Mouse (Mus musculus) liver, adult (tissue): ENCODE measurements at regions not wholly inside any gene's neighbourhood (a gene's known extent, or its start where the extent isn't known, plus 50 kb on each side); places are given as distances from the start of the nearest gene placed in this dataset.

ENCODE experiments used
- GATA4 ChIP-seq: IDR thresholded peaks from 2 replicates; pipeline ENCODE4 v1.6.1; 2014; ENCODE audit warnings: mild to moderate bottlenecking, low read length; ENCODE audit not compliant: insufficient replicate concordance

DNA sequence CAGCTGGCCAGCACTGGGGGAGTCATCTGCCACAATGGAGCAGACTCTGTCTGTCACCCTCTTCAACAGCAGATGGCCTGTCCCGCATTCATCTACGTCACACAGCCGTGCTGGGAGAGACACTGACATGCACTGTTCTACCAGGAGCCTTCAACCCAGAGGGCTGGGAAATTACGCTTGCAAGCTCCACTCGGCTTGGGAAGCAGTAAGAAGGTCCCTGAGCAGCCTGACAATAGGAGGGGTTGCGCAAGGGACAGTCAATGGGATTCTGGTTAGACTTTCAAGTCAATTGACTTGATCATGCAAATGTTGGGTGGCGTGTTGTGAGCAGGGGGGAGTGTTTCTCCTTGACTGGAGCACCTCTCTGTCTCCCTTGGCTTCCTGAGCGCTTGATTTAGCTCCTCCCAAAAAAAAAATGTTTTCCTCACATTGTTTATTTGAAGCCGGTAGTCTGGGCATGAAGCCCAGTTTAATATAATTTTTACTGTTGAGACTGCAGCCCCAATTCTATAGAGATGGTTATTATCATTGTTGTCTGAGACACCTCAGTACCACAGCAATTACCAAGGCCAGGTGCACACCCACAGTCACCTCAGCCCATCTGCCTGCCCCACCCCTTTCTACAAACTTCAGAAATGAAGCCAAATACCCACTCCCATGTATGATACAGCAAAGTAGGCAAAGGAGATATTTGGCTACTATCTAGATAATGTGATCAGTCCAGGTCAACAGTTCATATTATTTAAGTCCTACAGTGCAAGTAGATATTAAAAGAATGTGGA is 99.9 kb upstream of the Klf3 start:
- TF ChIP-seq GATA4: no peak

DNA sequence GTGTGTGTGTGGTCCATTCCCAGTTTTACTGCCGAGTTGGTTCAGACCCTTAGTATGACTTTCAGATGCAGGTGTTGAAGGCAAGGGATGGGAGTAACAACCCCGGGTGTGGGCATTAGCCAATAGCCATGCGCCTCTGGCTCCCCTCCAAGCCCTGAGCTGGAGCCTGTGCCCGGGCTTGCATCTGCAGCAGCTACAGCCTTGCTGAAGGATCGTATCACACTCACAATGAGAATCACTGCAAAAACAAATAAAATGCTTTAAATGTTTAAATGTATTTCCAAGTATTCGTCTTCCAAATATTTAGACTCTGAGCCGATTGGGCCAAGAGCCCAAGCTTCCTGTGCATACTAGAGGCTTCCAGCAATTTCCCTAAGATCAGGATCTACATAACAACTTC is 99.0 kb upstream of the Klf3 start:
- TF ChIP-seq GATA4: no peak

DNA sequence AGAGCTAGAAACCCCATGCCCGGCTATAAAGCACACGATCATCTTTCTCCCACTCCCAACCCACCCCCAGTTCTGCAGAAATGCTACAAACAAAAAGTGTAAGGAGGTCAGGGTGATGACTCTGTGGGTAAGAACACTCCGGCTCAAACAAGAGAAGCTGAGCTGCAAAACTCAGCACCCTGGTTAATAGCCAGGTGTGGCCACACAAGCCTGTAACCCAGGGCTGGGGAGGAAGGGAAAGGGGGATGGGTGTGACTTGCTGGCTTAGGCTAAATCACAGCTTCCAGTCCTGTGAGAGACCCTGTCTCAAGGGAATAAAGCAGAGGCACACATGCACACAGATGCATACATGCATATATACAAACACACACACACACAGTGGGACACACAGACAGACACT is 96.6 kb upstream of the Klf3 start:
- no peak for TF ChIP-seq GATA4

DNA sequence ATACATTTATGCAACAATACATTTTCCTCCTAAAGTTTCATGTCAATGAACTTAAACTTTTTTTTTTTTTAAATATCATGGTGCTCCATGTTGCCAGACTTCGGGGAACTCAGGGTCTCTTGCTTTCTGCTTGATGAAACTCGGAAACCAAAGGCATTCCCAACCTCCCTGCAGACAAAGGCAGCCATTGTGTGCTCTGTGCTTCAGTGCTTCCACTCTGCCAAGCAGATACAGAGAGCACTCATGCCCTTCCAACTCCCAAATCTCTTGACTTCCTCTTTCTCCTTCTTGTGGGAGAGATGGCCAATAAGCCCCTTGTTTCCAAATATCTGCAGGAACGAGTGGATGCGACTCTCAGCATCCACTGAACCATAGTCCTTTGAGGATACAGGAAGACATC is 94.0 kb upstream of the Klf3 start:
- TF ChIP-seq GATA4: no peak

DNA sequence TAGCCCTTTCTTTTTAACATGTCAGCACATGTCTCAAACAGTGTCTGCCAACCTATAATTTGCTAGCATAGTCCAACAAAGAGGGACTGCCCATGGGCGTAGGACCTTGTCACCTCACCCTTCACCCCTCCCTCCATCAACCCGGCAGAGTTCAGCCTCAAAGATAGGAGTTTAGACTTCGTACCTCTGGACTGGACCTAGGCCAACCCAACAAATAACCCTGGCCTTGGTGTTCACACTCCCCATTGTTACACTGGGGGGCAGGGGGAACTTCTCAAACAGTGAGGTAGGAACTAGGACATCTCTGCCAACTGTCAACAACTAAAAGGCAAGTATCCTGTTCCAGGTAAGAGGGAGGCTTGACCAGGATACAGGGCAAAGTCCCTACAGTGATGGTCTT is 93.0 kb upstream of the Klf3 start:
- TF ChIP-seq GATA4: peak; percentile 66; the same call in 1 of the 2 replicates

DNA sequence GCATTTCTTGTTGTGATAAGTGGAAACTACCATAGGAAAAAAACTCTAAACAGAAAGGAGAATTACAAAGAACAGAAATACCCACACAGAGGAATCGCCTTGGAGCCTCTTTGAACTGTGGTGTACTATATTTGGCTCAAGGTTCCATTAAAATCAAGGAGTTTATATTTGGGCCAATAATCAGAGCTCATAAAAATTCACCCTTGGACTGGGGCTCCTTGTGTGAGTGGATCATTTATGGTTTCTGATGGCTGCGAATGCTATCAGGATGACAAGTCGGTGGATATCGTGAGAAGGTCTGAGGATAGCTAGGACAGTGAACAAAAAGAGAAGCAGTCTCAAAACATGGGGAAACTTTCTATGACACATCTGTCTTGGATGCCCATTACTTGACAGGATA is 92.2 kb upstream of the Klf3 start:
- no peak for TF ChIP-seq GATA4

DNA sequence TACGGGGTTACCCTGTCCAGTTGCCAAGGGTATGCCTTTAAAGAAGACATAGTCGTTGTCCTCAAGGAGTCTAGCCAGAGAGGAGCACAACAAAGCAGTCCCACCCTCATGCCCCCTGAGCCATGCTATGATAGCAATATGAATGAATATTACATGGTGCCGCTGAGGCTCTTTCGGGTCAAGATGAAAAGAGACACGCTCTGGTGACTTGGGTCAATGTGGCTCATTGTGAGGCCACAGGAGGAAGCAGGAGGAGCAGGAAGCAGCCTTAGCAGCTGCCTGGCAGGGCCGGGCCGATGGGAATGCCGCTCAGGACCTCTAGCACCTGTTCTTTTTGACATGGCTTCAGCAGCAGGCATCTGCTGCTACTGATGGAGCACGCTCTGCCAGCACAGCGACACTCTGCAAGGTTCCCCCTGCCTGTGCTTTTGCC is 89.0 kb upstream of the Klf3 start:
- no peak for TF ChIP-seq GATA4

DNA sequence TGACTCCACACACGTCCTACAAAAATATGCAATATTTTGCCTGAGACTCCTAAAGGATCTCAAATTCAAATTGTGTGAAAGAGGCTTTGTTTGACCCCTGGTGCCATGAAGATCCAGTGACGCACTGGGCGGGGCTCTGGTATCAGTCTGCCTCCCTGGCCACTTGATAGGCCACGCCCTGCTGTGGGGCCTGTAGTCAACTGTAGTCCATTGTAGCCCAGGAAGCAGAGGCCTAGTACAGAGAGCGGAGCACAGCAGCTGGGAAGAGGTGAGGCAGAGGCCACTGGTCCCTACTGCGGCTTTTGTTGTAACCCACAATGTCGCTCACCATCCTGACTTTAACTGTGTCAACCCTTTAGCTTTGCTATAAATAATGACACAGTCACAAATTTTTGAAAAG is 88.5 kb upstream of the Klf3 start:
- TF ChIP-seq GATA4: no peak

DNA sequence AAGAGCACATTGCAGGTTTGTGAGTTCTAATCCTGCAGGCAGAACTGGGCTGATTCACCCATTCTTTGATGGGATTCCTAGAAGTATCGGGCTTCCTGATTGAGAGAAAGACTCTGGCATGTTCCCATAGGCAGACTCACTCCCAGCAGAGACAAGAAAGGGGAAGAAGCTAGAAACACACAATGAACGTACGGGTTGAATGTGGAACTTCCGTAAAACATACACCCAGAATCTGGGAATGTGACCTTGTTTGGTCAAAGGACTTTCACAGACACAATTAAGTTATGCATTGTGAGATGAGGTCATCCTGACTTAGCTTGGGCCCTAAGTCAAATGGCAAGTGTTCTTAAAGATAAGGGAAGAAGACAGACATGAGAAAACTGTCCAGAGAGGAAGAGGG is 86.6 kb upstream of the Klf3 start:
- TF ChIP-seq GATA4: no peak

DNA sequence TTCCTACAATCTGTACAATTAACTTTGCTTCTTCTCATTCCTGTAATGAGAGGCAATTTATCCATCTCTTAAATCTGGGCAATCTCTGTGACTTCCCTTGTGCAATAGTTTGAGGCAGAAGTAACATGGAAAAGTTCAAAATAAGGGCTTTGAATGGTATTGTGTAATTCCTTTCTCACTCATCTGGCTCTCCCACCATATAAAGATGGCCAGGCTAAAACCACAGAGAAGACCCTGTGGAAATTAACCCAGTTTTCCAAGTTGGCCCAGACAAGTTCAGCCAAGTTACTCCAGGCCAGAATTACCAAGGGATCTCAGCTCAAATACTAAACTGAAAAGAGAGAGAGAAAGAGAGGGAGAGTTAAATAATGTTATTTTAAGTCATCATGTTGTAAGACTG is 81.0 kb upstream of the Klf3 start:
- no peak for TF ChIP-seq GATA4

DNA sequence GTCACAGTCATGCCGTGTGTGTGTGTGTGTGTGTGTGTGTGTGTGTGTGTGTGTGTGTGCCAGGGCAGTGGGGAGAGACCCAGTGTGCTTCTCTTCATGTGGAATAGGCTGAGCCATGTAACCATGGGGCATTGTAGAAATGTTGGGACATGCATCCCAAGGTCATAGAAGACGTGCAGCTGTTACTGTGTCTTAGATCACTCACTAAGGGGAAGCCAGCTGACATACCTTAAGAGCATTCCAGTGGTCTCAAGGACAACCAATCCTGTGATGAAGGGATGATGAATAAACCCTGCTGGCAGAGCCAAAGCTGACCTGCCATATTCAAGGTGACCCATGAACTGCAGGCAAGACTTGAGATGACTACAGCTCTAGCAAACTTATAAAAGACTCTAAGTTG is 75.3 kb upstream of the Klf3 start:
- no peak for TF ChIP-seq GATA4

DNA sequence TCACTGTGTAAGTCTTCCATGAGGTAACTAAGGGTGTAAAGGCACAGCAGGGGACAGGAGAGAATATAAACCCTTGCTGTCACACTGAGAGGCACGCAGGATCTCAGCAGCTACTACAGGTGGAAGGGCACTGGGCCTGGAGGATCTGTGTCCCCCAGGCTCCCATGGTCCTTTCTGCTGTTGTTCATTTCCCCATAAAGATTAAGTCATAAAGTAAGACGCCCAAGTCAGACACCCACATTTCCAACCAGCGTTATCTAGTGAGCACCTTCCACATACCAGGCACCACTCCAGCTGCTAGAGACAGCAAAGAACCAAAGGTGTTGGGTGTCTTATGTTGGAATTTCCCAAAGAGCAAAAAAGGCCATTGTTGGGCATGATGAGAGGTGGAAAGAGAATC is 70.8 kb upstream of the Klf3 start:
- no peak for TF ChIP-seq GATA4

DNA sequence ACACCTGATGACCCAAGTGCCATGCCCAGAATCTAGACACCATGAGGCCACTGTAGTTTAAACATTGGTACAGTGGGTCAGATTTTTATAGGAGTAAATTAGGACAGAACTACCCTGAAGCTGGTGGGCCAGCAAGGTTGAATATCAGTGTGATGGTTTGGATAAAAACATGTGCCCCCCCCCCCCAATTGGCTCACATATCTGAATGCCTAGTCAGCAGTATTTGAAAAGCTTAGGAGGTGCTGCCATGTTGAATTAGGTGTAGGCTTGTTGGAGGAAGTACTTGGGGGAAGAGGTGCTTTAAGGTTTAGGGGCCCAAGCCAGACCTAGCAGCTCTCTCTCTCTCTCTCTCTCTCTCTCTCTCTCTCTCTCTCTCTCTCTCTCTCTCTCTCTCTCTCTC is 66.2 kb upstream of the Klf3 start:
- no peak for TF ChIP-seq GATA4

DNA sequence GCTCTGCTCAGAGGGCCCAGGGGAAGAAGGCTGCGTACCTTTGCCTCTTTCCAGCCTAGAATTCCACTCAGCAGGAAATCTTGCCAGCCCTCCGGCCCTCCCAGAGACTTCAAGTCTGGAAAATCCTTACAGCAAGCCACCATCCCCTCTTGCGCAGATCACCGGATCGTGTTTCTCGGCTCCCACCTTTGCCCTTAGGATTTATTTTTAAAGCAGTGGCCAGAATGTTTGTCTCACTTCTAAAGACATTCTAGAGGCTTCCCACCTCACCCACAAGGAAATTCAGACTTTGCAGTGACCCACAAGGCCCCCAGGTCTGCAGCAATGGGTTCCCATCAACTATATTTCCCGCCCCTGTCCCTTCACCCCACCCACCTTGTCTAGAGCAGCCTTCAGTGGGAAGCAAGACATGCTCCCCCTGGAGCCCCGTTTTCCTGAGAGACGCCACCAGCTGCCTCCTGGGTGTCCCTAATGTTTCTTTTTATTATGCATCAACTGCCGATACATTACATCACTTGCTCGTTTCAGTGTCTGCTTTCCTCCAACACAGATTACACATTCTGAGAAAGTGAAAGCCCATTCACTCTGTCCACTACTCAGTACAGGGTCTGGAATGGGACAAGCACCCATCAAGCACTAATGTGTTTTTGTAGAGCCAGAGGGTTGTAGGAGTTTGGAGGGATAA is 65.0 kb upstream of the Klf3 start:
- TF ChIP-seq GATA4: no peak

DNA sequence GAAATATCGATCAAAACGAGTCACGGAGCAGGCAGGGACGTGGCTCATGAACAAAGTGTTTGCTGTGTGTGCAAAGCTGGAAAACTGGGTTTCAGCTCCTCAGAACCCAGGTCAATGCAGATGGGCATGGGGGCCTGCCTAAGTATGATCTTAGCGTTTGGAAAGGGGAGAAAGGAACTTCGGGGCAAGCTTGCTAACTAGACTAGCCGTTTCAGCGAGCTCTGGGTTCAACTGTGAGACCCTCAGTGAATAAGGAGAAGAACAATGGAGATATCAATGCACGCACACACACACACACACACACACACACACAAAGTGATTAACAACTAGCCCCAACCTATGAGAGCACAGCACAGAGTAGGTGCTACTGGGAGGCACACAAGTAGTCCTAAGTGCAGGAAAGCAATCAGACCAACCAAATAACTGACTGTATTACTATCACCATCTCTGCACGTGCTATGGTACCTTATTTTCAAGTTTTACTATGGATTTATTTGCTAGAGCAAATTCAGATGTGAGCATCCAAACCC is 64.3 kb upstream of the Klf3 start:
- no peak for TF ChIP-seq GATA4
